Comparison of ENCODE assay signal across 19 mouse cellular contexts in the genomic region with DNA sequence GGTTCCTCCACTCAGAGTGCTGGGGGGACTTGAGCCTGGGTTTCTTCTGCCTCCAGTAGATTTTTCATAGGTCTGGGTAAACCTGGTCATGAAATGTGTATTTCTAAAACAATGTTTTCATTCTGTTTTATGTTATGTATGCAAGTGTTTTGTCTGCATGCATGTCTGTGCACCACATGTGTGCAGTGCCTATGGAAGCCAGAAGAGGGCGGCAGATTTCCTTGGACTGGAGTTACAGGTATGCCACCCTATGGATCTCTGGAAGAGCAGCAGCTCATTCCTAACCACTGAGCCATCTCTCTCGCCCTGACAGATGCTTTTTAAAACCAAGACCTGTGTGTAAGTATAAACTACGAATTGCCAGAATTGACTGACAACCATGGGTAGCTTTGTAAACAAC. TPM values are rescaled to one million over a fixed set of nuclear protein-coding genes. Genes with fewer than 3 reads are reported as not detected.
DNase-seq lines count a peak whose midpoint lies in the region; ATAC-seq and TF ChIP-seq lines count a peak whose summit lies in the region.
"Had no signal": no experiment of that assay in that cellular context is flagged by ENCODE, and none has a peak within 500 bp of the region (broad histone marks: within the 10 kb centered on the region; RNA-seq: fewer than 3 reads in every experiment).

No protein-coding gene starts in this region.

- H3K4me1 ChIP-seq in forebrain, postnatal 0 days (ENCODE audit: insufficient read depth) = no peaks in the 10 kb centered on the region
- no peaks in the 10 kb centered on the region for H3K4me1 ChIP-seq in forebrain, embryonic 10.5 days
- no peaks in the 10 kb centered on the region for H3K4me1 ChIP-seq in kidney, postnatal 0 days (replicated peaks; ENCODE audit: insufficient read depth, low read length)
- peaks cover 15% of the 10 kb centered on the region; the same call in 1 of the 2 replicates for H3K4me1 ChIP-seq in kidney, embryonic 15.5 days
- no peaks in the 10 kb centered on the region for H3K4me1 ChIP-seq in midbrain, postnatal 0 days (ENCODE audit: insufficient read depth, low read length)
- H3K4me1 ChIP-seq in midbrain, embryonic 11.5 days (ENCODE audit: control insufficient read depth, insufficient read depth, low read length) = no peaks in the 10 kb centered on the region
- peaks cover under 1% of the 10 kb centered on the region; the same call in 1 of the 2 replicates for H3K4me1 ChIP-seq in forebrain, embryonic 12.5 days
- H3K4me1 ChIP-seq: intestine, embryonic 15.5 days; liver, embryonic 13.5 days had no signal

- TF ChIP-seq CTCF in forebrain, postnatal 0 days (IDR thresholded peaks at IDR 0.05; ENCODE audit: low read depth) = 0 out of 2 replicates have a peak, but pooled peaks have one; percentile 31
- TF ChIP-seq CTCF in kidney, postnatal 0 days (IDR thresholded peaks at IDR 0.05; ENCODE audit: low read depth) = peak; percentile 51
- peak; percentile 45 for TF ChIP-seq CTCF in midbrain, postnatal 0 days (IDR thresholded peaks at IDR 0.05)

- no peak overlapping the region for H3K27ac ChIP-seq in forebrain, postnatal 0 days (ENCODE audit: low read depth, low read length)
- H3K27ac ChIP-seq in forebrain, embryonic 10.5 days = no peak overlapping the region
- no peak overlapping the region for H3K27ac ChIP-seq in kidney, postnatal 0 days
- no peak overlapping the region for H3K27ac ChIP-seq in kidney, embryonic 15.5 days
- no peak overlapping the region for H3K27ac ChIP-seq in midbrain, postnatal 0 days (ENCODE audit: low read depth, low read length)
- H3K27ac ChIP-seq in midbrain, embryonic 11.5 days (ENCODE audit: low read depth, low read length) = no peak overlapping the region
- H3K27ac ChIP-seq in forebrain, embryonic 12.5 days = no peak overlapping the region
- H3K27ac ChIP-seq: heart, embryonic 10.5 days; hindbrain, embryonic 13.5 days; intestine, embryonic 15.5 days; liver, embryonic 13.5 days had no signal

- DNase-seq in forebrain, postnatal 0 days = no peak
- no peak for DNase-seq in forebrain, embryonic 10.5 days (ENCODE audit: extremely low spot score, low spot score)
- no peak for DNase-seq in kidney, postnatal 0 days (ENCODE audit: low spot score)
- DNase-seq in midbrain, postnatal 0 days (ENCODE audit: low spot score) = no peak
- DNase-seq in midbrain, embryonic 11.5 days (ENCODE audit: low spot score, missing footprints) = no peak
- peak; percentile 73 for DNase-seq in ZHBTc4 (ENCODE audit: low read depth, low spot score)
- DNase-seq: cerebellum, adult 9-10 months; kidney, postnatal 14 days; liver, embryonic 13.5 days; right cerebral cortex, postnatal 4 days; thymus, postnatal 14 days had no signal

- no peak for ATAC-seq in forebrain, postnatal 0 days
- no peak for ATAC-seq in kidney, postnatal 0 days (replicated peaks; ENCODE audit: low FRiP score, low read depth)
- no peak for ATAC-seq in kidney, embryonic 15.5 days (replicated peaks; ENCODE audit: low FRiP score)
- ATAC-seq in midbrain, postnatal 0 days (ENCODE audit: low FRiP score) = no peak
- ATAC-seq in midbrain, embryonic 11.5 days (ENCODE audit: low FRiP score) = no peak
- ATAC-seq in forebrain, embryonic 12.5 days (ENCODE audit: low FRiP score) = no peak
- ATAC-seq: forebrain, embryonic 14.5 days; intestine, embryonic 15.5 days; midbrain, embryonic 16.5 days had no signal

- H3K9ac ChIP-seq in forebrain, postnatal 0 days = no peak overlapping the region
- H3K9ac ChIP-seq in kidney, postnatal 0 days (ENCODE audit: low read depth, low read length) = no peak overlapping the region
- no peak overlapping the region for H3K9ac ChIP-seq in kidney, embryonic 15.5 days
- no peak overlapping the region for H3K9ac ChIP-seq in midbrain, postnatal 0 days (replicated peaks; ENCODE audit: low read length, poor library complexity, severe bottlenecking)
- H3K9ac ChIP-seq in midbrain, embryonic 11.5 days (ENCODE audit: low read length) = no peak overlapping the region
- no peak overlapping the region for H3K9ac ChIP-seq in forebrain, embryonic 12.5 days
- H3K9ac ChIP-seq: hindbrain, embryonic 13.5 days; intestine, embryonic 15.5 days; liver, embryonic 13.5 days had no signal

- H3K4me3 ChIP-seq in forebrain, postnatal 0 days (ENCODE audit: low read depth, low read length) = no peak overlapping the region
- no peak overlapping the region for H3K4me3 ChIP-seq in forebrain, embryonic 10.5 days
- no peak overlapping the region for H3K4me3 ChIP-seq in kidney, postnatal 0 days (replicated peaks; ENCODE audit: low read depth, low read length)
- H3K4me3 ChIP-seq in kidney, embryonic 15.5 days (replicated peaks) = no peak overlapping the region
- no peak overlapping the region for H3K4me3 ChIP-seq in midbrain, postnatal 0 days (ENCODE audit: low read depth, low read length)
- H3K4me3 ChIP-seq in midbrain, embryonic 11.5 days (ENCODE audit: low read depth, low read length) = no peak overlapping the region
- no peak overlapping the region for H3K4me3 ChIP-seq in forebrain, embryonic 12.5 days (replicated peaks)
- H3K4me3 ChIP-seq: heart, embryonic 10.5 days; hindbrain, embryonic 13.5 days; intestine, embryonic 15.5 days; liver, embryonic 13.5 days had no signal

- no peaks in the 10 kb centered on the region for H3K27me3 ChIP-seq in forebrain, postnatal 0 days (ENCODE audit: insufficient read depth, low read length)
- H3K27me3 ChIP-seq in forebrain, embryonic 10.5 days (ENCODE audit: poor library complexity, severe bottlenecking) = no peaks in the 10 kb centered on the region
- H3K27me3 ChIP-seq in kidney, postnatal 0 days (ENCODE audit: insufficient read depth, low read length) = no peaks in the 10 kb centered on the region
- H3K27me3 ChIP-seq in kidney, embryonic 15.5 days = no peaks in the 10 kb centered on the region
- no peaks in the 10 kb centered on the region for H3K27me3 ChIP-seq in midbrain, postnatal 0 days (ENCODE audit: insufficient read depth, low read length)
- H3K27me3 ChIP-seq in midbrain, embryonic 11.5 days (ENCODE audit: control insufficient read depth, insufficient read depth, low read length) = no peaks in the 10 kb centered on the region
- no peaks in the 10 kb centered on the region for H3K27me3 ChIP-seq in forebrain, embryonic 12.5 days
- H3K27me3 ChIP-seq: hindbrain, embryonic 13.5 days; intestine, embryonic 15.5 days; liver, embryonic 13.5 days had no signal

- no peaks in the 10 kb centered on the region for H3K9me3 ChIP-seq in forebrain, postnatal 0 days (ENCODE audit: low read length)
- H3K9me3 ChIP-seq in forebrain, embryonic 10.5 days = peaks cover 6% of the 10 kb centered on the region; the same call in 1 of the 2 replicates
- H3K9me3 ChIP-seq in kidney, postnatal 0 days (replicated peaks; ENCODE audit: low read length) = no peaks in the 10 kb centered on the region
- H3K9me3 ChIP-seq in kidney, embryonic 15.5 days (replicated peaks) = no peaks in the 10 kb centered on the region; the same call in 1 of the 2 replicates
- no peaks in the 10 kb centered on the region for H3K9me3 ChIP-seq in midbrain, postnatal 0 days (ENCODE audit: low read length)
- peaks cover 3% of the 10 kb centered on the region; the same call in 1 of the 2 replicates for H3K9me3 ChIP-seq in midbrain, embryonic 11.5 days (ENCODE audit: control insufficient read depth, low read length)
- no peaks in the 10 kb centered on the region for H3K9me3 ChIP-seq in forebrain, embryonic 12.5 days
- H3K9me3 ChIP-seq: hindbrain, embryonic 13.5 days; intestine, embryonic 15.5 days; liver, embryonic 13.5 days had no signal

- WGBS in forebrain, postnatal 0 days = 92% methylated on average over 3 of the region's 3 CpGs
- WGBS in forebrain, embryonic 10.5 days = 88% methylated on average over 3 of the region's 3 CpGs
- 95% methylated on average over 3 of the region's 3 CpGs for WGBS in kidney, postnatal 0 days
- WGBS in kidney, embryonic 15.5 days = 92% methylated on average over 3 of the region's 3 CpGs
- WGBS in midbrain, postnatal 0 days = 90% methylated on average over 3 of the region's 3 CpGs
- 95% methylated on average over 3 of the region's 3 CpGs for WGBS in midbrain, embryonic 11.5 days
- WGBS in forebrain, embryonic 12.5 days = 86% methylated on average over 3 of the region's 3 CpGs

- no peak overlapping the region for H3K4me2 ChIP-seq in forebrain, postnatal 0 days (ENCODE audit: low read depth)
- H3K4me2 ChIP-seq in kidney, postnatal 0 days (ENCODE audit: low read length) = no peak overlapping the region
- H3K4me2 ChIP-seq in kidney, embryonic 15.5 days = no peak overlapping the region
- H3K4me2 ChIP-seq in midbrain, postnatal 0 days (ENCODE audit: low read depth, low read length, poor library complexity, severe bottlenecking) = no peak overlapping the region
- no peak overlapping the region for H3K4me2 ChIP-seq in midbrain, embryonic 11.5 days
- no peak overlapping the region for H3K4me2 ChIP-seq in forebrain, embryonic 12.5 days
- H3K4me2 ChIP-seq: hindbrain, embryonic 13.5 days; intestine, embryonic 15.5 days; liver, embryonic 13.5 days had no signal

- H3K36me3 ChIP-seq in forebrain, postnatal 0 days (ENCODE audit: insufficient read depth) = no peaks in the 10 kb centered on the region
- H3K36me3 ChIP-seq in forebrain, embryonic 10.5 days (replicated peaks) = peaks cover 9% of the 10 kb centered on the region
- no peaks in the 10 kb centered on the region; the same call in 1 of the 2 replicates for H3K36me3 ChIP-seq in kidney, postnatal 0 days (ENCODE audit: insufficient read depth, low read length)
- H3K36me3 ChIP-seq in kidney, embryonic 15.5 days = peaks cover 52% of the 10 kb centered on the region
- no peaks in the 10 kb centered on the region for H3K36me3 ChIP-seq in midbrain, postnatal 0 days (ENCODE audit: insufficient read depth, low read length)
- H3K36me3 ChIP-seq in midbrain, embryonic 11.5 days (ENCODE audit: control insufficient read depth, insufficient read depth, low read length) = no peaks in the 10 kb centered on the region
- H3K36me3 ChIP-seq in forebrain, embryonic 12.5 days (replicated peaks) = no peaks in the 10 kb centered on the region
- H3K36me3 ChIP-seq: hindbrain, embryonic 13.5 days; intestine, embryonic 15.5 days had no signal

RNA-seq across cellular contexts. Expression of gene Myzap, which starts 50.1 kb away (rescaled TPM):
- total RNA-seq in forebrain, postnatal 0 days (2014; rRNA removed) = 1.7 and 1.8 TPM in 2 replicates
- 1.3 and 2.0 TPM in 2 replicates for polyA plus RNA-seq in forebrain, postnatal 0 days (2015; fragmentation: Nextera tagmentation; extraction: Ambion mirVana)
- 3.5 and 4.0 TPM in 2 replicates for polyA plus RNA-seq in forebrain, embryonic 10.5 days (2016; fragmentation: Nextera tagmentation; extraction: Ambion mirVana)
- polyA plus RNA-seq in kidney, postnatal 0 days (2015; fragmentation: Nextera tagmentation; extraction: Ambion mirVana) = 14.8 and 16.9 TPM in 2 replicates
- 14.5 and 17.3 TPM in 2 replicates for polyA plus RNA-seq in kidney, embryonic 15.5 days (2015; fragmentation: Nextera tagmentation; extraction: Ambion mirVana)
- total RNA-seq in midbrain, postnatal 0 days (2014; rRNA removed) = 0.99 and 1.4 TPM in 2 replicates
- polyA plus RNA-seq in midbrain, postnatal 0 days (2015; fragmentation: Nextera tagmentation; extraction: Ambion mirVana) = 1.9 and 2.1 TPM in 2 replicates
- polyA plus RNA-seq in midbrain, embryonic 11.5 days (2014; fragmentation: Nextera tagmentation; extraction: Ambion mirVana) = 4.5 and 6.9 TPM in 2 replicates
- polyA plus RNA-seq in forebrain, embryonic 12.5 days (2016; fragmentation: Nextera tagmentation; extraction: Ambion mirVana) = 3.1 and 3.5 TPM in 2 replicates
- total RNA-seq: megakaryocyte-erythroid progenitor cell, adult 5-6 weeks had no signal
